Comparison of ENCODE assay signal across 10 mouse cellular contexts in the genomic region with DNA sequence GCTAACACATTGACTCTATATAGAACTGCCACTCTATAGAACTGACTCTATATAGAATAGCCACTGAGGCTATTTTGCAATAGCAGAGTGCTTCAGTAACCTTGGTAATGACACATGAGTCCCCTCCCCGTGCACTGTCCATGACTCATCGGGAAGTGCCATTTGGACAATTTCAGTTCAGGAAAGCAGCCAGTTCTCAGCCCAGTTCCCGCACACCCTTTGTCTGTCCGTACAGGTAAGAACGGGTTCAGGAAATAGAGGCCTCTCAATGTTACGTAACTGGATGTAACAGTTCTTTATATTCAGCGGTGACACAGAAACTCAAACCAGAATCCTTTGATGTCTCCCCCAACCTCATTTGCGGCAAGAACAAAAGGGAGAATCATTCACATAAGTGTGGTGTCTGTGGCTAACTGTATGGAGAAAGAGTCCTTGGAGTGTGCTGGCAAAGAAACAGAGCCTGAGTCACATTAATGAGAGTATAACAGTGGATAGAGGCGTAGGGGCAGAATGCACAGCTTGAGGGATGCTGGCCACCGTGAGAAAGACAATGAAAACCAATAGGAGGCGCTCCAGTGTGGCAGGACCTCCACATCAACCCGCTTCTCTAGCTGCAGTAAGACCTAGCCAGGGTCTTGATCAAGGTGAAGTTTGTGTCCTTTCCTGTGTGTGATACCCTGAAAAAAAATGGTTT.
DNase-seq lines count a peak whose midpoint lies in the region; ATAC-seq and TF ChIP-seq lines count a peak whose summit lies in the region.
"Had no signal": no experiment of that assay in that cellular context is flagged by ENCODE, and none has a peak within 500 bp of the region (broad histone marks: within the 10 kb centered on the region; RNA-seq: fewer than 3 reads in every experiment).

No protein-coding gene starts in this region.

- no peak overlapping the region for H3K27ac ChIP-seq in kidney, embryonic 16.5 days (ENCODE audit: low read length)
- H3K27ac ChIP-seq in kidney, embryonic 14.5 days (ENCODE audit: low read depth, low read length) = no peak overlapping the region
- H3K27ac ChIP-seq in ES-E14 (ENCODE audit: insufficient read depth, low read depth, low read length, poor library complexity, severe bottlenecking) = no peak overlapping the region
- H3K27ac ChIP-seq in hindbrain, postnatal 0 days = no peak overlapping the region

- in situ Hi-C loops in ES-E14 (cut with MboI; ENCODE audit: low sequenced_read_pairs in 2 of 2, unreplicated experiment in 2 of 2) = no loop called here

- H3K4me2 ChIP-seq in kidney, embryonic 16.5 days (replicated peaks; ENCODE audit: low read depth, low read length) = no peak overlapping the region
- no peak overlapping the region for H3K4me2 ChIP-seq in kidney, embryonic 14.5 days (replicated peaks; ENCODE audit: low read depth, low read length)
- H3K4me2 ChIP-seq in hindbrain, postnatal 0 days (ENCODE audit: low read depth, low read length) = no peak overlapping the region

- H3K4me1 ChIP-seq in kidney, embryonic 16.5 days (ENCODE audit: insufficient read depth, low read length) = no peaks in the 10 kb centered on the region
- H3K4me1 ChIP-seq in kidney, embryonic 14.5 days (ENCODE audit: control insufficient read depth, insufficient read depth, low read length) = no peaks in the 10 kb centered on the region
- no peaks in the 10 kb centered on the region for H3K4me1 ChIP-seq in ES-E14 (ENCODE audit: control insufficient read depth in 2 of 2, insufficient read depth in 2 of 2, low read length in 2 of 2, poor library complexity in 1 of 2)
- no peaks in the 10 kb centered on the region for H3K4me1 ChIP-seq in hindbrain, postnatal 0 days (ENCODE audit: insufficient read depth, low read length)
- H3K4me1 ChIP-seq: megakaryocyte, embryonic 14.5 days had no signal

- peak; percentile 25; the same call in 1 of the 2 replicates for TF ChIP-seq CTCF in hindbrain, postnatal 0 days (IDR thresholded peaks at IDR 0.05; ENCODE audit: low read depth)

- DNase-seq in ES-E14 (ENCODE audit: low read depth, low spot score) = peak; percentile 4
- peak; percentile 36 to 60 for DNase-seq in cerebellum, postnatal 25 days
- DNase-seq in hindbrain, postnatal 0 days (ENCODE audit: low spot score) = peak; percentile 25
- DNase-seq in kidney, adult 18-20 months = no peak
- DNase-seq in urinary bladder, adult 18-20 months (ENCODE audit: low spot score in 2 of 2) = no peak
- DNase-seq: heart, postnatal 36 days had no signal

- H3K36me3 ChIP-seq in kidney, embryonic 16.5 days (ENCODE audit: insufficient read depth, low read length) = no peaks in the 10 kb centered on the region
- no peaks in the 10 kb centered on the region for H3K36me3 ChIP-seq in kidney, embryonic 14.5 days (ENCODE audit: control insufficient read depth, insufficient read depth, low read length)
- H3K36me3 ChIP-seq in ES-E14 (ENCODE audit: control insufficient read depth, insufficient read depth, low read length, poor library complexity, severe bottlenecking) = no peaks in the 10 kb centered on the region
- no peaks in the 10 kb centered on the region for H3K36me3 ChIP-seq in hindbrain, postnatal 0 days (ENCODE audit: insufficient read depth, low read length)

- 0 out of 2 replicates have a peak, but pooled peaks have one; percentile 27 for ATAC-seq in kidney, embryonic 16.5 days (ENCODE audit: low FRiP score, low TSS enrichment)
- ATAC-seq in kidney, embryonic 14.5 days (ENCODE audit: low FRiP score, low TSS enrichment) = no peak; the same call in 1 of the 2 replicates
- ATAC-seq in hindbrain, postnatal 0 days = peak; percentile 63
- no peak for ATAC-seq in frontal cortex, adult (ENCODE audit: low TSS enrichment)

- H3K27me3 ChIP-seq in kidney, embryonic 16.5 days (ENCODE audit: insufficient read depth, low read length) = no peaks in the 10 kb centered on the region
- no peaks in the 10 kb centered on the region for H3K27me3 ChIP-seq in kidney, embryonic 14.5 days (ENCODE audit: control insufficient read depth, insufficient read depth, low read length)
- H3K27me3 ChIP-seq in hindbrain, postnatal 0 days (ENCODE audit: insufficient read depth, low read length) = no peaks in the 10 kb centered on the region
- H3K27me3 ChIP-seq: megakaryocyte, embryonic 14.5 days had no signal

- WGBS in kidney, embryonic 16.5 days = 67% methylated on average over 12 of the region's 12 CpGs
- 64% methylated on average over 12 of the region's 12 CpGs for WGBS in kidney, embryonic 14.5 days
- 57% methylated on average over 12 of the region's 12 CpGs for WGBS in hindbrain, postnatal 0 days

- no peak overlapping the region for H3K4me3 ChIP-seq in kidney, embryonic 16.5 days (ENCODE audit: low read length)
- no peak overlapping the region for H3K4me3 ChIP-seq in kidney, embryonic 14.5 days (ENCODE audit: low read length)
- no peak overlapping the region for H3K4me3 ChIP-seq in ES-E14 (ENCODE audit: insufficient read depth in 1 of 2, low read depth in 1 of 2, low read length in 2 of 2, poor library complexity in 1 of 2, severe bottlenecking in 1 of 2)
- no peak overlapping the region for H3K4me3 ChIP-seq in hindbrain, postnatal 0 days (ENCODE audit: low read length)
- H3K4me3 ChIP-seq: megakaryocyte, embryonic 14.5 days had no signal

- H3K9me3 ChIP-seq in kidney, embryonic 16.5 days (ENCODE audit: low read length) = no peaks in the 10 kb centered on the region
- H3K9me3 ChIP-seq in kidney, embryonic 14.5 days (ENCODE audit: control insufficient read depth, low read length) = no peaks in the 10 kb centered on the region
- H3K9me3 ChIP-seq in ES-E14 (ENCODE audit: control insufficient read depth, insufficient read depth, low read depth, low read length) = no peaks in the 10 kb centered on the region
- no peaks in the 10 kb centered on the region for H3K9me3 ChIP-seq in hindbrain, postnatal 0 days (ENCODE audit: low read length)
- H3K9me3 ChIP-seq: megakaryocyte, embryonic 14.5 days had no signal

- no peak overlapping the region for H3K9ac ChIP-seq in kidney, embryonic 16.5 days (replicated peaks; ENCODE audit: low read length)
- H3K9ac ChIP-seq in kidney, embryonic 14.5 days (ENCODE audit: low read depth, low read length) = no peak overlapping the region
- no peak overlapping the region for H3K9ac ChIP-seq in ES-E14 (ENCODE audit: insufficient read depth, low read depth, low read length, poor library complexity, severe bottlenecking)
- H3K9ac ChIP-seq in hindbrain, postnatal 0 days (replicated peaks; ENCODE audit: low read length) = 0 out of 2 replicates have a peak overlapping the region, but pooled peaks have one; percentile 6

TF ChIP-seq in ES-E14, 5 proteins besides CTCF, POLR2A, EP300 and RAD21:
- TF ChIP-seq ZNF384 (IDR thresholded peaks at IDR 0.05; ENCODE audit: low read depth, low read length) (no peak), HCFC1 (IDR thresholded peaks at IDR 0.05; ENCODE audit: borderline replicate concordance, insufficient read depth, low read length) (no peak), MAFK (IDR thresholded peaks at IDR 0.05; ENCODE audit: insufficient read depth, low read depth, low read length) (no peak), CHD2 (IDR thresholded peaks at IDR 0.05; ENCODE audit: low read depth, low read length) (no peak), ZC3H11A (IDR thresholded peaks at IDR 0.05; ENCODE audit: borderline replicate concordance, low read depth, low read length) (no peak)

Comparison
In these comparisons a context has a peak if more than half of its experiments do, and no peak if none do; other contexts are left out.
1. ATAC-seq: peak in kidney, embryonic 16.5 days (single experiment) and hindbrain, postnatal 0 days (single experiment); none in kidney, embryonic 14.5 days (single experiment) and frontal cortex, adult (single experiment).
2. DNase-seq: peak in ES-E14 (single experiment), cerebellum, postnatal 25 days (2 of 2) and hindbrain, postnatal 0 days (single experiment); none in kidney, adult 18-20 months (single experiment) and urinary bladder, adult 18-20 months (0 of 2).